Mouse (Mus musculus) hematopoietic stem cell, adult 5-6 weeks (primary cell): ENCODE measurements around the gene S100a3. TPM values are rescaled to one million over a fixed set of nuclear protein-coding genes. Genes with fewer than 3 reads are reported as not detected.
A peak's percentile ranks its signal among the peaks of the same experiment; 100 is the strongest.

Source experiments
- ATAC-seq, 2 experiments: fragments of 125-278 bp in 1 of 2; replicated peaks in 1 of 2; 2 replicates each; pipeline ENCODE4 v1.8.0; 2016 to 2017; ENCODE audit warnings: inconsistent platforms in 2 of 2, mild to moderate bottlenecking in 2 of 2, moderate number of reproducible peaks in 2 of 2, low read depth in 1 of 2, moderate TSS enrichment in 1 of 2; ENCODE audit not compliant: low FRiP score in 2 of 2, poor library complexity in 2 of 2, severe bottlenecking in 2 of 2, insufficient read depth in 1 of 2, low TSS enrichment in 1 of 2
- total RNA-seq: library from RNA; stranded (forward); fragments of 172-1452, 232-1000 nt; gene quantifications from 2 replicates; pipeline ENCODE4 v1.2.3, GENCODE M21; 2017

S100a3 gene
- total RNA-seq, 1 experiment from 2014 or later = not detected

GRCm38 (mm10) chr3:90594466-90594865 is 34.1 kb downstream of the S100a3 start:
- 0 out of 4 replicates have a peak, but pooled peaks of 1 of the 2 experiments have one; percentile 14 for ATAC-seq

- no peak for ATAC-seq
Observed at GRCm38 (mm10) chr3:90595556-90595955, 35.2 kb downstream of the S100a3 start.

GRCm38 (mm10) chr3:90596810-90597209 is 36.4 kb downstream of the S100a3 start:
- no peak for ATAC-seq

DNA sequence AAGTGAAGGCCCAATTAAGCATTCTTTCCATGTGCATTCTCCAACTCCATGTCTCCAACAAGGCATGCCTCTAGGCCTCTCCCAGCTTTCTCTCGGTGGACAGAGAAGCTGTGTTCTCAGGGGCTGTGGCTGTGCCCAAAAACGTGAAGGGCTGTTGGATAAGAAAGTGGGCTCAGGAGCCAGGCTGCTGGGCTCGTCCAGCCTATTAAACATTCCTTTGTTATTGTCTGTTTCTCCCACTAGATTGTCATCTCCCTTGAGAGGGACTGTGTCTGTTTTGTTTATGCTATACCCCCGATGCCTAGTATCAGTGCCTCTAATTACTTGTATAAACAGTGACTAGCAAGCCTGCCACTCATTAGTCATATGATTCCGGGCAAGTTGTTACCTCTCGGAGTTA is 37.4 kb downstream of the S100a3 start:
- no peak for ATAC-seq

DNA sequence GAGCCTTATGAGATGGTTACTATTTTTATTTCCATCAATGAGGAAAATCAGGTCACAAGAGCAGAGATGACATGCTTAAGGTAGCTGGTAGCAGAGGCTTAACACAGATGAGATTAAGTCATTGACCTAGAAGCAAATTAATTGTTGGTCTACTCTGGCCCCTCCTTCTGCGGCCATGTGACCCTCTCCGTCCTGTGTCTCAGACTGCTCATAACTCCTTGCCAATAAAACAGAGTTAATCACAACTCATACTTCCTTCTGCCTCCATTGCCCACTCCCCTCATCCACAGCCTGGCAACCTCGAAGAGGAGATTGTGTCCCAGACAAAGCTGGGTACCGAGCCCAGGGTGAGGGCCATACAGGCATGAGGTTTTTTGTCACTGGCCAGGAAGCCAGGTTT is 37.8 kb downstream of the S100a3 start:
- no peak for ATAC-seq

GRCm38 (mm10) chr3:90599401-90599800 is 39.0 kb downstream of the S100a3 start:
- ATAC-seq = no peak

- no peak for ATAC-seq
Observed at GRCm38 (mm10) chr3:90600036-90600435, 39.7 kb downstream of the S100a3 start.

GRCm38 (mm10) chr3:90600458-90601195 is 40.2 kb downstream of the S100a3 start:
- ATAC-seq = no peak

DNA sequence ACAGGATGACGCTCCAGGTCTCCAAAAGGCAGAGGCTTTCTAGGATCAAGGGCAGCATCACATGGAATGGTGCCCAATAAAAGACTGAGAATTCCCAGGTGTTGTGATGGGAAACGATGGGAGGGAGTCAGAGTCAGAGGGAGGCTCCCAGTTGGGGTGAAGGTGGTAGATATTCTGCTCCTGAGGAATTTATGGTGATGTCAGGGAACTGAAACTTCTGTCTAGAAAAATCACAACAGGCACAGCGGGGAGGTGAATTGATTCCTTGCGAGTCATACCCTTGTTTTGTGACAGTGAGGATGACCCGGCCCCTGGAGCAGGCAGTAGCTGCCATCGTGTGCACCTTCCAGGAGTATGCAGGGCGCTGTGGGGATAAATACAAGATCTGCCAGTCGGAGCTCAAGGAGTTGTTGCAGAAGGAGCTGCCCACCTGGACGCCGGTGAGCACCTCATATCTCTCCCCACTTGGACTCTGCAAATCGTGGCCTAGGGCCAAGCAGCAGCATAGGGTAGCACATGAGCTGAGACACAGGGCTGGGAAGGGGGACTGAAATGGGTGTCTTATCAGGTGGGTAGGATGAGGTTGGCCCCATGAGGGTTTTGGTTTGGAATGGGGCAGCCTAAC is 41.2 kb downstream of the S100a3 start, which contains the start of gene Gm42674:
Gene Gm42674 (plus strand): TSS at position 419 of the 625 bp plus-strand sequence.
- no peak for ATAC-seq

- ATAC-seq = peak; percentile 87 to 90
Observed at GRCm38 (mm10) chr3:90603623-90604022, 43.2 kb downstream of the S100a3 start, which contains the start of gene S100a4. TSS of gene S100a4 (plus strand) at chr3:90603771.

GRCm38 (mm10) chr3:90604416-90604815 is 44.0 kb downstream of the S100a3 start:
- peak; percentile 56 to 61 for ATAC-seq

- ATAC-seq = no peak
Observed at GRCm38 (mm10) chr3:90605049-90605448, 44.7 kb downstream of the S100a3 start.

DNA sequence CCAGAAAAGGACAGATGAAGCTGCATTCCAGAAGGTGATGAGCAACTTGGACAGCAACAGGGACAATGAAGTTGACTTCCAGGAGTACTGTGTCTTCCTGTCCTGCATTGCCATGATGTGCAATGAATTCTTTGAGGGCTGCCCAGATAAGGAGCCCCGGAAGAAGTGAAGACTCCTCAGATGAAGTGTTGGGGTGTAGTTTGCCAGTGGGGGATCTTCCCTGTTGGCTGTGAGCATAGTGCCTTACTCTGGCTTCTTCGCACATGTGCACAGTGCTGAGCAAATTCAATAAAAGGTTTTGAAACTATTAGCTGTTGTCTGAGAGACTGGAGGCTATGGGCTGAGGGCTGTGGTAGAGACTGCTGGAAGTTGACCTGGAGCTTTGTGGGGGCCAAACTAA is 45.4 kb downstream of the S100a3 start:
- no peak for ATAC-seq

GRCm38 (mm10) chr3:90606185-90606584 is 45.8 kb downstream of the S100a3 start:
- no peak for ATAC-seq

DNA sequence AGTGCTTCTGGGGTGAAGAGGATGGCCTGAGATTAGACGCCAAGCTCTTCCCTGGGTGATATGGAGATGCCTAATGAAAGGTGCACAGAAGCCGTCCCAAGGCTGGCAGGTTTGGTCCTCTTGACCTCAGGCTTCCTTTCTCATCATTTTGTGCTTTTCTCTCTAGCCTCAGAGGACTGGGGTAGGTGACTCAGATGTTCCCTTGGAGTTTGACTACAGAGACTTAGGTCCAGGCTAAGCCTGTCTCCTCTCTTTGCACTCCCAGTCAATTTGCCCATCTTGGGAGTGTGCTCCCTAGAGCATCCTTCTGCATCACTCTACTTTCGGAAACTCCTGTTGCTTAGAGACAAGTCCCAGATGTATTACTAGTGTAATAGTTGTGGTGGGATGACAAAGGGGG is 47.0 kb downstream of the S100a3 start:
- no peak for ATAC-seq

GRCm38 (mm10) chr3:90608223-90608622 is 47.8 kb downstream of the S100a3 start, which contains the start of gene S100a5:
TSS of gene S100a5 (plus strand) at chr3:90608523.
- ATAC-seq = no peak

GRCm38 (mm10) chr3:90609102-90609501 is 48.7 kb downstream of the S100a3 start:
- no peak for ATAC-seq

DNA sequence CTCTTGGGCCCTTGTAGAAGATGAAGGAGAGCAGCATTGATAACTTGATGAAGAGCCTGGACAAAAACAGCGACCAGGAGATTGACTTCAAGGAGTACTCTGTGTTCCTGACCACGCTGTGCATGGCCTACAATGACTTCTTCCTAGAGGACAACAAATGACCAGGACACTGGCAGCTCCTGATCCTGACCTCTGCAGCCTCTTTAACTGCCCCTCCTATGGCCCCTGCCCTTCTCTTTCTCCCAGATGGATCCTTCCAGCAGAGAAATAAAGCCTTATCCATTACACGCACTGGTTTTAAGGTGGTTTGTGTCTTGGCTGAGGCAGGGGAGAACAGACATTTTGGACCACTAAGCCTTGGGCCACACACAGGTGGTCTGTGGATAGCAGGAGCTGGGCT is 51.1 kb downstream of the S100a3 start:
- no peak for ATAC-seq
